ENCODE assay signal across 8 mouse cellular contexts in the genomic region with DNA sequence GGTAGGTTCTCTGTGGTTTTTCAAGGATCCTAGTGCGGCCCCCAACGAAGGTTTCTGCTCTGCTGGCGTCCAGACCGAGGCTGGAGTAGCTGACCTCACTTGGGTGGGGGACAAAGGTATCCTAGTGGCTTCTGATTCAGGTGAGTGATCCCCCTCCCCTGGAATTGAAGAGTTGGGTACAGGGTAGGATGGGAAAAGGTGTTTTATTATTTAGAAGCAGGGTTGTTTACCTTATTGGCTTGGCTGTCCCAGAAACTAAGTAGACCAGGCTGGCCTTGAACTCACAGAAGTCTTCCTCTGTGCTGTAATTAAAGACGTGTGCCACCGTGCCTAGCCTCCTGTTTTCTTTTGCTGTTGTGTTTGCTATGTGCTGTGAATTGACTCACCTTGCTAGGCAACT. TPM values are rescaled to one million over a fixed set of nuclear protein-coding genes. Genes with fewer than 3 reads are reported as not detected.
DNase-seq lines count a peak whose midpoint lies in the region; ATAC-seq and TF ChIP-seq lines count a peak whose summit lies in the region.

A gene (minus strand): TSS at position 101 of the 400 bp plus-strand sequence.

- peak within 1 kb of the TSS; percentile 95 for H3K4me3 ChIP-seq in brown adipose tissue, adult 24 weeks (ENCODE audit: insufficient read depth, low read depth, low read length)
- H3K4me3 ChIP-seq in heart, adult 2 months: peak within 1 kb of the TSS; percentile 78
- H3K4me3 ChIP-seq in midbrain, embryonic 14.5 days (replicated peaks; ENCODE audit: low read depth, low read length): peak within 1 kb of the TSS; percentile 93

- ATAC-seq in midbrain, embryonic 14.5 days (ENCODE audit: low FRiP score, low TSS enrichment): no peak

- H3K79me2 ChIP-seq in heart, adult 2 months (replicated peaks; ENCODE audit: control insufficient read depth, insufficient read depth, low read length): peaks cover 4% of the 10 kb centered on the region

- TF ChIP-seq CTCF in heart, adult 2 months (IDR thresholded peaks at IDR 0.05): no peak

- no peaks in the 10 kb centered on the region for H3K9me3 ChIP-seq in midbrain, embryonic 14.5 days (ENCODE audit: control insufficient read depth, low read length)

- peaks cover 27% of the 10 kb centered on the region for H3K36me3 ChIP-seq in heart, adult 2 months (ENCODE audit: control insufficient read depth, insufficient read depth, low read length)
- H3K36me3 ChIP-seq in midbrain, embryonic 14.5 days (ENCODE audit: control insufficient read depth, insufficient read depth, low read length): peaks cover 45% of the 10 kb centered on the region

- no peak for TF ChIP-seq POLR2A in heart, adult 2 months (IDR thresholded peaks at IDR 0.05; ENCODE audit: insufficient read depth, low read depth, low read length)

- H3K4me1 ChIP-seq in brown adipose tissue, adult 24 weeks (ENCODE audit: control insufficient read depth, insufficient read depth, insufficient read length, low read length): peaks cover 8% of the 10 kb centered on the region; the same call in 1 of the 2 replicates
- H3K4me1 ChIP-seq in heart, adult 2 months (ENCODE audit: control insufficient read depth, insufficient read depth, low read length): peaks cover 5% of the 10 kb centered on the region
- H3K4me1 ChIP-seq in midbrain, embryonic 14.5 days (ENCODE audit: control insufficient read depth, insufficient read depth, low read length): peaks cover 19% of the 10 kb centered on the region

- no peak for DNase-seq in left cerebral cortex, adult 18-20 months (ENCODE audit: low spot score in 2 of 2)
- DNase-seq in left cerebral cortex, adult 11 months (ENCODE audit: low spot score): no peak
- no peak for DNase-seq in heart, adult 2 months
- DNase-seq in layer of hippocampus, postnatal 14 days (ENCODE audit: low spot score in 2 of 2): no peak
- no peak for DNase-seq in midbrain, embryonic 14.5 days
- no peak for DNase-seq in cerebellum, postnatal 10 days
- DNase-seq in cerebellum, adult 9-11 months: no peak

- 9% methylated on average over 6 of the region's 6 CpGs for WGBS in heart, adult 2 months
- 4% methylated on average over 6 of the region's 6 CpGs for WGBS in midbrain, embryonic 14.5 days

- intact Hi-C loops in heart, adult 2 months (cut with DNase I): loop anchor here (5.0 kb wide), 1 partner anchor 273 kb away; a partner anchor contains a TSS

- H3K4me2 ChIP-seq in midbrain, embryonic 14.5 days (ENCODE audit: low read length): peak within 1 kb of the TSS; percentile 79

- peak within 1 kb of the TSS; percentile 99 for H3K27ac ChIP-seq in brown adipose tissue, adult 24 weeks (replicated peaks; ENCODE audit: low read depth, low read length)
- peak within 1 kb of the TSS; percentile 95 for H3K27ac ChIP-seq in heart, adult 2 months
- H3K27ac ChIP-seq in midbrain, embryonic 14.5 days (replicated peaks; ENCODE audit: low read depth, low read length): peak within 1 kb of the TSS; percentile 87

- H3K9ac ChIP-seq in heart, adult 2 months (ENCODE audit: low read depth, low read length): peak within 1 kb of the TSS; percentile 96
- peak within 1 kb of the TSS; percentile 94 for H3K9ac ChIP-seq in midbrain, embryonic 14.5 days (replicated peaks; ENCODE audit: low read length)

- H3K27me3 ChIP-seq in heart, adult 2 months (ENCODE audit: control insufficient read depth, insufficient read depth, low read length): no peaks in the 10 kb centered on the region
- H3K27me3 ChIP-seq in midbrain, embryonic 14.5 days (ENCODE audit: control insufficient read depth, insufficient read depth, low read length): no peaks in the 10 kb centered on the region

- TF ChIP-seq EP300 in heart, adult 2 months (IDR thresholded peaks at IDR 0.05; ENCODE audit: insufficient read depth, low read depth, low read length): no peak

RNA-seq across cellular contexts. Expression of the gene that starts here (rescaled TPM):
- total RNA-seq in left cerebral cortex, adult 18-20 months (2021): 100 to 1,000 TPM; 247 to 264 TPM
- polyA plus RNA-seq in brown adipose tissue, adult 24 weeks (2012; ENCODE audit: insufficient read depth, insufficient read length, missing spikeins): 1,766 and 2,018 TPM in 2 replicates
- total RNA-seq in heart, adult 2 months (2021): 1,000 to 10,000 TPM; 1,076 to 1,219 TPM
- polyA plus RNA-seq in heart, adult 2 months (2012; rRNA removed): 478 and 1,133 TPM in 2 replicates
- total RNA-seq in layer of hippocampus, postnatal 14 days (2021): 100 to 1,000 TPM; 308 to 321 TPM
- 564 and 595 TPM in 2 replicates for polyA plus RNA-seq in midbrain, embryonic 14.5 days (2014; fragmentation: Nextera tagmentation; extraction: Ambion mirVana)
